Mouse (Mus musculus) lung, postnatal 10 days (tissue): ENCODE results near the gene Fbxo11.
A peak's percentile ranks its signal among the peaks of the same experiment; 100 is the strongest.
"Not testable (repeated sequence)": the region's sequence is repeated elsewhere in the genome, so short reads cannot be mapped to it uniquely, and the experiment has no call there.

Experiments
- DNase-seq: peaks from one replicate; pipeline ENCODE4 v3.0.0; 2021

Gene Fbxo11

DNA sequence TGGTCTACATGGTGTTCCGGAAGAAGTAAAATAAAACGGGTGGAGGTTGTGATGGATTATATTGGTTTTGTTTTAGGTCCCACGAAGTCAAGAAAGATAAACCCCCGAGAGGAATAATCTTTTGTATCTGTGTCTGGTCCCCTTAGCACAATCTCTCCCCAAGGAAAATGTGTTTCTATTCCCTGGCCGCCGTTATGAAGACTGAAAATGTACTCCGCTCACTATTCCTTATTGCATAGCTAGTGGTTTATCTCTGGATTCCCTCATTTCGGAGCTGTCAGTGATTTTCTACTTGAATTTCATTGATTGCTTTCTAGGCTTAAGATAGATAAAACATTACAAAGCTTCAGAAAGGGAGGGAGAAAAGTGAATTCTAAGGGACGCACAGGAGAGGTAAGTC is 1.7 kb upstream of the Fbxo11 start:
- no peak for DNase-seq

GRCm38 (mm10) chr17:88065801-88066646 is 933 bp upstream of the Fbxo11 start:
- peak; percentile 96 for DNase-seq

DNA sequence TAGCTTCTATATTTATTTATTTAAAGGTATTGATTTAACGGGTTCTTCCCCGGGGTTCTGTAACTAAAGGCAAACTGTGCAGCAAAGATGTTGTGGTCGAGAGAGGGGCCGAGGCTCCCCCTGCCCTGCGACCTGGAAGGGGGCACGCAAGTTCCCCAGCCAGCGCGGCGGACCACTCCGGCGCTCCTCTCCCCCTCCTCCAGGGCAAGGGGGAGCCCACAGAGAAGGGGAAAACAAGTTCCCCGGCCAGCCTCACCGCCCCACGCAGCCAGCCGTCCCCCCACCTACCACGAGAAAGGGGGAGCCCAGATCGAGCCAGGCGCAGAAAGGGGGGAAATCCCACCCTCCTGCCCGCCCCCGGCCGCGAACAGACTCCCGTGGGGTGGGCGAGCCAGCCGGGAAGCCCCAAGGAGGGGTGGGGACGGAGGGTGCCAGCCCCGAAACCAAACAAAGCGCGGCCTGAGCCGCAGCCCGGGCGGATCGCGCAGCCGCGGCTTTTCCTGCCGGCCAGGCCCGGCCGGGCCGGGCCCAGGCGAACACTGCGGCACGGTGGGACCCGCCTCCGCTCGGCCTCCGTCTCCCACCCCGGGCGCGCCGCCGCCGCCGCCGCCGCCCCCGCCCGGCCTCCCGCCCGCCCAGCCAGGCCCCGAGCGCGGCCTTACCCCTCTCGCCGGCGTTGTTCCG is 602 bp downstream of the Fbxo11 start:
- DNase-seq, result peak; percentile 75

DNA sequence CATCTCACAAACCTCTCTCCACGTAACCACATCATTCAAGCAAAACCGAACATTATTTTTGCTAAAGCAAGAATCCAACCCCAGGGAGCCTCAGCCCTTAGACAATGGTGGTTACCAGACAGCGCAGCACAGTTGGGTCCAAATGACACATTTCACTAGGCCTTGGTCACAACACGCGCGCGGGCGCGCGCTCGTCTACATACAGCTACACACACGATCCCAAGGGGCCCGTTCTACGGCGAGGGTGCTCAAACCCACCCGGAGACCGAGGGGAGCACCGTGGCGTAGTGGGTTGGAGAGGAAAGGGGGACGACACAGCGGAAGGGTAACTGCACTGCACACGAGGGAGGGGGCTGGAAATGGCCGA is 1.1 kb downstream of the Fbxo11 start:
- peak; percentile 73 for DNase-seq

GRCm38 (mm10) chr17:88062860-88063580 is 2.1 kb downstream of the Fbxo11 start:
- no peak for DNase-seq

- no peak for DNase-seq
These were observed 3.1 kb downstream of the Fbxo11 start for GRCm38 (mm10) chr17:88061942-88062341.

GRCm38 (mm10) chr17:88058280-88058679 is 6.8 kb downstream of the Fbxo11 start:
- no peak for DNase-seq

DNA sequence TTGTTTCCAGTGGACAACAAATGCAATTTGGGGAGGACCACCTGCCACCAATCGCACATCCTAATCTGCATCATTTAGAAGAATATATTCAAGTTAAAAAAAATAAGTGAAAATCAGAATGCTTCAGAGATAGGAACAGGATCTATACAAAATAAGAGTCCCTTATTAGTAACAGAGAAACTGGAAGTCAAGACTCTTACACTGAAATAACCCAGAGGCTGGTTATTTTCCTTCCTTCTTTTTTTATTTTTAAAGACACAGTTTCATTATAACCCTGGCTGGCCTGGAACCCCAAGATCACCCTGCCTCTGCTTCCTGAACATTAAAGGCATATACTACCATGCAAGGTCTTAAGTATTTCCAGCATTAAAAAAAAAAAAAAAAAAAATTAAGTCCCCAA is 7.2 kb downstream of the Fbxo11 start:
- DNase-seq, result no peak

GRCm38 (mm10) chr17:88051679-88052078 is 13.4 kb downstream of the Fbxo11 start:
- no peak for DNase-seq

GRCm38 (mm10) chr17:88050892-88051291 is 14.2 kb downstream of the Fbxo11 start:
- DNase-seq, result no peak

DNA sequence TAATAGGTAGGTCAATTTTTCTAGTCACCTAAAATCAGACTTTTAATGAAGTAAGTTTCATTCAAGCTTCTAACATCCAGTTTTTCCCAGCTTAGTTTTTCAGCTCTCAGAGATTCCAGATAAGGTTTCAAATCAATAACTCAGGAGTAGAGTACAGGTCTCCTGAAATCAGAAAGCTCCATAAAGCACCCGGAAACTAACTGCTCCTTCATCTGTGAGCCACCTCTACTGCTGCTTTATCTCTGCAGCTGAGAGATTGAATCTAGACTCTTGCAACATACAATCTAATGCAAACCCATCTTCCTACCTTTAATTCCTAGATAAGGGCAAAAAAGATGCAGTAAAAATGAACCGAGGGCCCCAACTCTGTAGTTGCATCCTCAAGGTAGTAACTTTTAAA is 14.8 kb downstream of the Fbxo11 start:
- no peak for DNase-seq

GRCm38 (mm10) chr17:88042099-88043086 is 22.7 kb downstream of the Fbxo11 start:
- DNase-seq, result peak; percentile 52

- DNase-seq, result no peak
These were observed 24.3 kb downstream of the Fbxo11 start for GRCm38 (mm10) chr17:88040810-88041209.

- no peak for DNase-seq
These were observed 30.7 kb downstream of the Fbxo11 start for GRCm38 (mm10) chr17:88034418-88034817.

GRCm38 (mm10) chr17:88031755-88032154 is 33.3 kb downstream of the Fbxo11 start:
- DNase-seq, result no peak

DNA sequence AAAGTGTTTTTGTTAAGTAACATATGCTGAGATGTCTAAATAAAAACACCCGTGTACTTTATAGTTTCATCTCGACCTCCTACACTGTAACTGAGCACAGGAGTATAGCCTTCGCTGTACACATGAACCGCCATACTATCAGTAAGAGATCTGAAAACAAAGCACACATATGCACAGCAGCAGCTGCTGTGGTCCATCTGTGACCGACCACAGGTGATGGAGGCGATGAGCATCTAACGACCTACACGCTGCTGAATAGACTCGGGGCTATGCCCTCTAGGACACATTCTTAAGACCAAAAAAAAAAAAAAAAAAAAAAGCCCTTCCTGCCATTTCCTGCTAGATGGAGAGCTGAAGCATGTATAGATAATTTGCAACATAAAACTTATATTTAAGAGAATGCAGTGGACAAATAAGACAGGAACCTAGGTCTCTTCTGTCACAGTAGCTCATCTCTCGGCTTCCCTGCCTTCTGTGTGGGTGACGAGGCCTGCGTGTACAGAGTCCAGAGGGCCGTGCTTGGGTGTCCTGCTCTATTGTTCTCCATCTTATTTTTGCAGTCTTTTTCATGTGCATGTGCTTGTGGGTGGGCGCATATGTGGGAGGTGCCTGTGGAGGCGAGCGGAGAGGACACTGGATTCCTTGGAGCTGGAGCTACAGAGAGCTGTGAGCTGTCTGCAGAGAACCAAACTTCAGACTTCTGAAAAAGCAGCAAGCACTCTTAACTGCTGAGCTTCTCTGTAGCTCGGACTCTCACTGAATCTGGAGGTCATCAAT is 35.7 kb downstream of the Fbxo11 start:
- no peak for DNase-seq

DNA sequence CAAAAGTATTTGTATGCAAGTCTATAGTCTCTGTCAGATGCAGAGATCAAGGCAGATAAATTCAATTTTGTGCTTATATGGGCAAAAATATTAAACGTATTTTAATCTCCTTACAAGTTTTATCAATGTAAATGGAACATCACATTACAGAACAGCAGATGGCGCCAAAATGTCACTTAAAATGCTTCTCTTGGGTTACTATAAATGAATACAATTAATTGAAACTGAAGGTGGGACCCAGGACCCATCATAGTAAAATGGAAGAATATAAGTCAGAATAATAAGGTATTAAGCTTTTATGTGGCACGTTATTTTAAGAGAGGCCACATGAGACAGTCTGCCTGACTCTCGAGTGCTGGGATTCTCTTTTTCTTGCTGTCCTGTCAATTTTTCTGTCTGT is 39.9 kb downstream of the Fbxo11 start:
- peak; percentile 66 for DNase-seq

DNA sequence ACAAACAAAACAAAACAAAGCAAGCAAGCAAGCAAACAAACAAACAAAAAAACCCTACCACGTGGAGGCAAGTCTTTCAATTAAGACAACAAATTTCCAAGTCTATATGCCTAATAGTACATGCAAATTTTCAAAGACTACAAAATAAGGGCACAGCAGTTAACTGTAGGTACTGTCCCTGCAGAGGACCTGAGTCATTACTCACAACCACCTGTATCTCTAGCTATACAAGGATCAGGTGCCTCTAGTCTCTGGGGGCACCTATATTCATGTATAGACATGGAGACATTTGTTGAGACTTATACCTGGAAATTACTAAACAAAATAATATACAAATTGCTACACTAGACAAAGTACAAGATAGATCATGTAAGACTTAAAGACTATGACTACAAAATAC is 41.2 kb downstream of the Fbxo11 start:
- no peak for DNase-seq

DNA sequence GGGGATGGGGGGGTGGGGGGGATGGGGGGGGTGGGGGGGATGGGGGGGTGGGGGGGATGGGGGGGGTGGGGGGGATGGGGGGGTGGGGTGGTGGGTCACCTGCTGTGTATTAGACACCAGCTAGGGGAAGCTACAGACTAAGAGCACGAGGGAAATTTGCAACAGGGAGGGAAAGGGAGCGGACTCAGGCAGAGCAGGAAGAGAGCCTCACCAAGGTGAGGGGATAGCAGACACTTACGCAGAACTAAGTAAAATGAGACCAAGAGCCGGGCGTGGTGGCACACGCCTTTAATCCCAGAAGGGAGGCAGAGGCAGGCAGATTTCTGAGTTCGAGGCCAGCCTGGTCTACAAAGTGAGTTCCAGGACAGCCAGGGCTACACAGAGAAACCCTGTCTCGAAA is 49.1 kb downstream of the Fbxo11 start:
- DNase-seq, result not testable (repeated sequence)

- no peak for DNase-seq
These were observed 50.6 kb downstream of the Fbxo11 start for GRCm38 (mm10) chr17:88014456-88014855.

DNA sequence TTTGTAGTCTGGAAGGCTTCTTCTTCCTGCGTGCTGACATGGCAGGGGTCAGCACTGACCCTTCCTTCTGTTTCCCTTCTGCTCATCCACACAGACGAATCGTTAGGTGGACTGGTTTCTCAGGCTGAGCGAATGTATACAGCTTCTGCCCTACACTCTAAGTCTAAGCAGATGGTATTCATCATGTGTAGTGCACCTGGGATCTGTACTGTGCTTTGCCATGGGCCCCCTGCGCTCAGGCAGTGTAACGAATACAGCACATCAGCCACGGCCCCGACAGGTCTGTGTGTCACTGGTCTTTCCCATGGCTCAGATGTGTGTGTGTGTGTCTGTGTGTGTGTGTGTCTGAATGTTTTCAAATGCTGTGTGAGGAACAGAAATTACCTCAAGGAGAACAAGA is 58.1 kb downstream of the Fbxo11 start:
- no peak for DNase-seq

- no peak for DNase-seq
These were observed 60.2 kb downstream of the Fbxo11 start for GRCm38 (mm10) chr17:88004892-88005291.
